Mouse (Mus musculus): Measurements from ENCODE around the gene Usp20. TPM values are rescaled to one million over a fixed set of nuclear protein-coding genes. Genes with fewer than 3 reads are reported as not detected.

The Usp20 gene
- total RNA-seq, 2 experiments from 2014 or later = 58.5 to 61.1 TPM

DNA sequence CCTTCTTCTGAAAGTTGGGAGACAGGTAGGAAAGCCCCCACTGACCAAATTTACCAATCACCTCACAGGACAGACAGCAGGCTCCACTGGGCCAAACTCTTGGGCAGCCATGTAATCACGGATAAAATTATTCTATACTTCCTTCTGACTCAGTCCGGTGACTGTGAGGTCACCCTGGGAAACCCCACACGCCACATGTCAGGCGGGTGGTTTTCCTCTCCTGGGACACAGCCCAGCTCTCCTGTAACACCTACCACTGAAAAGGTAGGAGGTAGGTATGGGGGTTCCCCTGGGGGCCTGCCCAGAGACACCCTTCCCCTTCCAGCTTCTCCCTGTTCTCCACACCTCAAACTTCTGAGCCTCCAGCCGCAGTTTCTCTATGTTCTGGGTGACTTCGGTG, 54.7 kb downstream of the Usp20 start:
- DNase-seq = no peak
- intact Hi-C loops (cut with DNase I) = no loop called here

- no peak for DNase-seq
- intact Hi-C loops (cut with DNase I) = no loop called here
Measured at GRCm38 (mm10) chr2:31040043-31040442, 58.0 kb downstream of the Usp20 start.

GRCm38 (mm10) chr2:31040487-31040886, 58.4 kb downstream of the Usp20 start:
- DNase-seq = no peak
- intact Hi-C loops (cut with DNase I) = no loop called here

GRCm38 (mm10) chr2:31041386-31041785, 59.3 kb downstream of the Usp20 start:
- no peak for DNase-seq
- intact Hi-C loops (cut with DNase I) = no loop called here

- intact Hi-C loops (cut with DNase I) = no loop called here
- DNase-seq = no peak
Measured at GRCm38 (mm10) chr2:31042881-31043280, 60.8 kb downstream of the Usp20 start.

GRCm38 (mm10) chr2:31043856-31044255, 61.8 kb downstream of the Usp20 start:
- no peak for DNase-seq
- intact Hi-C loops (cut with DNase I) = no loop called here

DNA sequence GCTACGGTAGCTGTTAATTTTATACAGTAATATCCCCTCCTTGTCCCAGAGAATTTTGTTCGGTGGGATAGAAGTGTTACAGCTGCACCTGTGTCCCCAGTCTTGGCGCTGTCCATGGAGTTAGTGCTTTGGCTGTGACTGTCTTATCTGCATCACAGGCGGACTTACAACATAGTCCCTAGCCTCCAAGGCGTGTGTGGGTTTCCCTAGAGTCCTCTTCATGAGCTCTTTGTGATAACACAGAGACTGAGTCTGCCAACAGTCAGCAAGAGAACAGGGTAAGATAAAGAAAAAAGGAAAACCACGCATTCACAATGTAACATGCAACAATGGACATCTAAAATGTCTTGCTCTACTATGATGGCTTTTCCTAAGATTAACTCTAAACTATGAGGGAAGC, 66.0 kb downstream of the Usp20 start:
- intact Hi-C loops (cut with DNase I) = no loop called here
- no peak for DNase-seq

- DNase-seq = no peak
- intact Hi-C loops (cut with DNase I) = no loop called here
Measured at GRCm38 (mm10) chr2:31052441-31052840, 70.4 kb downstream of the Usp20 start.

DNA sequence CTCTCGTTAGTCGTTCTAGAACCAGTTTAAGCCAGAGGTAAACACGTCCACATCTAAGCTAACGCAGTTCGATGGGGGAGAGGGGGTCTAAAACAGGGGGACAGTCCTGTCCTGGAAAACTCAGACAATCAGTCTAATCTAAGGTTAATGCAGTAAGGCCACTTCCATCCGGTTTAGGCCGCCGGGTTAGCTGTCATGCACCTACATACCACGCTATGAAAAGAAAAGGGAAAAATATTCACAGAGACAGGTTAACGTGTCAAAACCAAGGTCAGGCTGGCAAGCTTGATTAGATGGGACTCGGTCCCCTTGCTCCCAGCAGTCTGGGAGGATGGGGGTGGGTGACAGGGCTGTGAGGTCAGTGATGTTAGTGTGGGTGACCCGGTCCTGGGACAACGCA, 71.3 kb downstream of the Usp20 start:
- intact Hi-C loops (cut with DNase I) = no loop called here
- no peak for DNase-seq

GRCm38 (mm10) chr2:31053851-31054340, 71.8 kb downstream of the Usp20 start:
- intact Hi-C loops (cut with DNase I) = no loop called here
- DNase-seq = peak; percentile 43 to 57

DNA sequence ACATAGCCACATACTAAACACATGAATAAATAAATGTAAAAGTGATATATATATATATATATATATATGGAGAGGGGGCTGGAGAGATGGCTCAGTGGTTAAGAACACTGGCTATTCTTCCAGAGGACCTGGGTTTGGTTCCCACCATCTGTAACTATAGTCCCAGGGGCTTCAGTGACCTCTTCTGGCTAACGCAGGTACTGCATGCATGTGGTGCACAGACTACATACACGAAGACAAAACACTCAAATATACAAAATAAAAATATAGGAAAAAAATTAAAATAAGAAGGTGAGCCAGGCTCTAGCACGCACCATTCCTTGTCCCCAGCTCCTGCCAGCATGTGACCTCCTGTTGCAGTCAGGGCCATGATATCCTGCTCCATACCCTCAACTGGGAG, 74.0 kb downstream of the Usp20 start:
- intact Hi-C loops (cut with DNase I) = no loop called here
- DNase-seq = no peak

DNA sequence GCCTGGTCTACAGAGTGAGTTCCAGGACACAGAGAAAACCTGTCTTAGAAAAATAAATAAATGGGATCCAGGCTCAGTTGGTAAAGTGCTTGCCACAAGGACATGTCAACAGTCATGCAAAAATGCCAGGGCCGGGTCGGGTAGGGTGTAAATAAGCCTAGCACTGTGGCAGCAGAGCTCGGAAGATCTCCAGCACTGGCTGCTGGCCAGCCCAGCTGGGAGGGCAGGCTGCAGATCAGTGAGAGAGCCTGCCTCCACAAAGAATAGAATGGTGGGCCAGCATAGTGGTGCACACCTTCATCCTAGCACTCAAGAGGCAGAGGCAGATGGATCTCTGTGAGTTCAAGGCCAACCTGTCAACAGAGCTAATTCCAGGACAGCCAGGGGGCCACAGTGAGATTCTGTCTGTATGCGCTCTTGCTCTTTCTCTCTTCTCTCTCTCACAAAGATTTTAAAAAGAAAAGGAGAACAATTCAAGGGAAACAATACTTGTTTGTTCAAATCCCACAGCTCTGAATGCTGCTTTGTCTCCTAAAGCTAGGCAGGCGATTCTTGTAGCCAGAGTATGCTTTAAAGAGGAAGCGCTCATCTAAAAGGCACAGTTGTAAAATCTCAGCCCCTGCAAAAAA, 75.6 kb downstream of the Usp20 start:
- intact Hi-C loops (cut with DNase I) = no loop called here
- no peak for DNase-seq

- DNase-seq = no peak
- intact Hi-C loops (cut with DNase I) = no loop called here
Measured at GRCm38 (mm10) chr2:31058443-31058842, 76.4 kb downstream of the Usp20 start.

- intact Hi-C loops (cut with DNase I) = no loop called here
- no peak for DNase-seq
Measured at GRCm38 (mm10) chr2:31060271-31060670, 78.2 kb downstream of the Usp20 start.

GRCm38 (mm10) chr2:31060787-31061730, 79.0 kb downstream of the Usp20 start:
- intact Hi-C loops (cut with DNase I) = no loop called here
- no peak for DNase-seq

DNA sequence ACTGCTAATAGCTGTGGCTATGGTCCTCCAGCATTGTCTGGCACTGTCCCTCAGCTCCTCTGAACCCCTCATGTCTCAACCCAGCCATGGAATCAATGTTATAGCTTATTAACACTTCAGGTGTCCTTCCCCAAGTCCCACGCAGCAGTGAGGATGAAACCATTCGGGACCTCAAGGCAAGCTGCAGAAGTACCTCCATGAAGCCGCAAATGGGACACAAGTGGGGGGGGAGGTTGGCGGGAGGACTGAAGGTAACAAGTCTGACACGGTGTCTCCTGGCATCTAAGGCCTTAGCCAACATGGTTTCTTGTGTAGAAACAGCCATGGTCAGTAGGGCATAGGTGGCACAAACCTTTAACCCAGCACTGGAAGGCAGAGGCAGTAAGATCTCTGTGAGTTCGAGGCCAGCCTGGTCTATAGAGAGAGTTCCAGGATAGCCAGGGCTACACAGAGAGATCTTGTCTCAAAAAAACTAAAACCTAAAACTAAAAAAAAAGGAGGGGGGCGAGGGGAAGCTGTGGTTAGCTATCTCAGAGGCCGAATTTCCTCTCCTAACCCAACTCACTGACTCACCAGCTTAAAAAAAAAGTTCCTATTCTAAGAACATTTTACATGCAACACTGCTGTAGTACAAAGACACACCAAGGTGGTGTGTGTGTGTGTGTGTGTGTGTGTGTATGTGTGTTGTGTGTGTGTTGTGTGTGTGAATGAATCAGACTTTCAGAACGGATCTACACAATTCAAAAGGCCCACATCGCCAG, 80.0 kb downstream of the Usp20 start:
- DNase-seq = no peak
- intact Hi-C loops (cut with DNase I) = no loop called here

DNA sequence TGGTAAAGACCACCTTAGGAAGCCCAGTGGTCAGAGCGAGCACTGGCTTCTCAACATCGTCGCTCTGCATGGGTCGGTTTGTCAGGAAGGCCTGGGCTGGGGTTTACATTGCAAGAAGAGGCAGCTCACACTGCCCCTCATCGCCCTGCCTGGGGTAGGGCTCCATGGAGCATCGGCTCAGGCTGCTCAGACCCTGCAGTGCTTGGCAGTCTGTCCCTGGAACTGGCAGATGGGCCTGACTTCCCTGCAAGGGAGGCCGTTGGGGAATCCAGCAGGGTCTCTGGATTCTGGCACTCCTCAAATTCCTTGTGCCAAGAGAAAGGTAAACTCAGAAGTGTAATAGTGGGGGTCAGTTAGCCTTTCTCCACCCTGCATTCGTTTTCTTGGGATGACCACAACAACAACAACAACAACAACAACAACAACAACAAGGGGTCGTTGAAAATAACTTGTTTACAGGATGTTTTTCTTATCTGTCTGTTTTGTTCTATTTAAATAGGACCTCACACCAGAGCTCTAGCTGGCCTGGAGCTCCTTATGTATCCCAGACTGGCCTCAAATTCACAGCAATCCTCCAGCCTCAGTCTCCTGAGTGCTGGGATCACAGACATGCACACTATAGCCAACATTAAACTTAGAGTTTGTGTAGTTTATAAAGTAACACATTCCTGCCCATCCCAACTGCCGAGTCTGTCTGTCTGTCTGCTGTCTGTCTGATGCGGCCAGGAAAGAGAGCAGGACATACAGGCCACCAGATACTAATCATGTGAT, 84.1 kb downstream of the Usp20 start:
- intact Hi-C loops (cut with DNase I) = no loop called here
- DNase-seq = no peak

DNA sequence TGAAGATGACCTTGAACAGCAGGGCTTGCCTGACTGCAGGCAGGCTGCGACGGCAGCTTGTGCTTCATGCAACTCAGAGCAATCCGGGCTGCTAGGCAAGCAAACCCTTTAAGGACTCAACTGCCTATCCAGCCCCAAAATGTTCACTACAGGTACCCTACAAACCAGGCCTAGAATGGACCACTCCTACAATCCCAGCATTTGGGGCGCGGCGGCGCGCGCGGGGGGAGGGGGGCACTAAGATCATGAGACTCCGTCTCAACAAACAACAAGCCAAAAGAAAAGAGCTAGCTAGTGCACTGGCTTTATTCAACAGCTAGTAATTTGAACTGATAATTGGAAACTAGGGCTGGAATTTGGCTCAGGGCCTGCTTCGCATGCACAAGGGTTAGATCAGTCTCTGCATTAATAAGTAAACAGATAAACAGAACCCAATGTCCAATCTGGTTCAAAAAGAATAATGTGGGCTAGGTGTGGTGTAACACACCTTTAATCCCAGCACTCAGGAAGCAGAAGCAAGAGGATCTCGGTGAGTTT, 85.0 kb downstream of the Usp20 start:
- DNase-seq = no peak
- intact Hi-C loops (cut with DNase I) = no loop called here

DNA sequence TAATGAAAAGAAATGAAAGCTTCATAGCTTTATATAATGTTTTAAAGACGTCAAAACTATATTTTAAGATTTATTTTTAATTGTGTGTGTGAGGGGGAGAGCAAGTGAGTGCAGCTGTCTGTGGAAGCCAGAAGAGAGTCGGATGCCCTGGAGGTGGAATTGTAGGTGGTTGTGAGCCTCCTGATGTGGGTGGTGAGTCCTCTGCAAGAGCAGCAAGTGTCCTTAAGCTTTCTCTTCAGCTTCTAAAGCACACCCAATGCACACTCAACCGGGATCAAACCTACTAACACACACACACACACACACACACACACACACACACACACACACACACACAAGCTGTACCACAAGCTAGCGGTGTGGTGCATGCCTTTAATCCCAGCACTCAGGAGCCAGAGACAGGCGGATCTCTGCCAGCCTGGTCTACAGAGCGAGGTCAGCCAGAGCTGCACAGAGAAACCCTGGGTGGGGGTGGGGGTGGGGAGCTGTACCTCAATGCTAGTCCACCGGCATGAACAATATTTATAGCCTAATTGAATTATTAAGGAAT, 85.7 kb downstream of the Usp20 start:
- intact Hi-C loops (cut with DNase I) = no loop called here
- DNase-seq = no peak

Measured in heart, postnatal 10 days (tissue).